Mouse (Mus musculus): ENCODE results near the gene Hspb1. TPM values are rescaled to one million over a fixed set of nuclear protein-coding genes. Genes with fewer than 3 reads are reported as not detected.

The Hspb1 gene
- total RNA-seq, 1 experiment from 2014 or later: not detected

DNA sequence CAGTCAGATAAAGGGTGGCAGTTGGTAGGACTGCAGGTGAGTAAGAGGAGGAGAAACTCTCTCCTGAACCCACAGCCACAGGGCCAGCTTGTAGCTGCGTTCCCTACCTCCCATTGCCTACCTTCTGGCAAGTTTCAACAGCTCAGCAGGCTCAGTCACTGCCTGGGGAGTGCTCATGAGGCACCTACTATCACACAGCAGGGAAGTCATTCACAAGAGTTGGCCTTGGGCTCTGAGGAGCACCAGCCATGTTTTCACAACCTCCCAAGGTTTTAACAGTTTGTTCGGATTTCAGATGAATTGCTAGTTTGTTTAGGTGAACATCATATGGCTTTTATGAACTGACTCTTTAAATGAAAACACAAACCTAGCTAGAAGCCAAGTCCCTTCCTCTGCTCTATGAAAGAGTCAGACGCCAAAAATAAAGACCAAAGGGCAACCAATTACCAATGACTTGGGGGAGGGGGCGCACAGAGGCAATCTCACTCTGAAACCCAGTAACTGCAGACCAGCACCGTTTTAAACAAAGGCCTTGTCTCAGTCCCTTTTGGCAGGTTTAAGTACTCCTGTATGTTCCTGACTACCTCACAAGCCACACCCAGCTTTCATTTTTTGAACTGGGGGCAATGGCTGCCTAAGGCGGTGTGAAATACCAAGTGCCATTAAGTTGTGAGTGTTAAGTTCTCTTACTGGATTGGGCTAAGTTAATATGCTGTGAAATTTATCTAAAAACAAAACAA, 42.1 kb downstream of the Hspb1 start:
- no peak for ATAC-seq (replicated peaks in 1 of 2; ENCODE audit: insufficient read depth in 1 of 2, low FRiP score in 2 of 2, low TSS enrichment in 1 of 2, low read depth in 1 of 2, poor library complexity in 2 of 2, severe bottlenecking in 2 of 2)

DNA sequence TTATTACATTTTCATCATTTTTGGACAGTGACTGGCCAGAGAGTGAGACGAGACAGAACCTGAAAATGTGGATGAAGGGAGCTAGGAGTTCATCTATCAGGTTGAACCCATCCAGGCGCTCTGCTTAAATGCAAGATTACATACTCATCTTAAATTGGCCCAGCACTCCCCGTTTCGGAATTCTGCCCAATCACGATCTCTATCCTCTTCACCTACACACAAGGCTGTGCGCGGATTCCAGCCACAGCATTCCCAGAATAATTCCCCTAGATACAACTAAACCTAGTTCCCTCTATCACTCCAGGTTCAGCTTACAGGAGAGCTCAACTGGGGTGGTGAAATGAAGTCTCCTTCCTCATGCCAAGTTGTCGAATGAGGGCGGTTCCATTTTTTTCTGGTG, 43.8 kb downstream of the Hspb1 start:
- ATAC-seq (replicated peaks in 1 of 2; ENCODE audit: insufficient read depth in 1 of 2, low FRiP score in 2 of 2, low TSS enrichment in 1 of 2, low read depth in 1 of 2, poor library complexity in 2 of 2, severe bottlenecking in 2 of 2): no peak

DNA sequence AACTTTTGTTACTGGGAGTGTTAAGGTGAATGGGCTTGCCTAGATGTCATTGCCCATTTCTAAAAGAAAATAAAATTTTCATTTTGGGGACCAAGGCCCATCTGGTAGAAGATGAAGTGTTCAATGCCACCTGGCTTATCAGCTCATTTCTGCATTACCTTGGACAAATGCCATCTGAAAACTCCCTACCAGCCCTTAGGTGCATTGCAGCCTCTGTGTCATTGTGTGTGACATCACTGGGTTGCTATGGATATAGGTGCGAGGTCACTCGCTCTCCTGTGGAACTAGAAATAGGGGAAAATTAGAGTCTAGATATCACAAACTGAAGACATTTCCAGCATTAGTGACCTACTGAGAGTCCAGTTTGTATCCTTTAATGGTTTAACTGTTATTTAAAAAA, 44.6 kb downstream of the Hspb1 start:
- no peak for ATAC-seq (replicated peaks in 1 of 2; ENCODE audit: insufficient read depth in 1 of 2, low FRiP score in 2 of 2, low TSS enrichment in 1 of 2, low read depth in 1 of 2, poor library complexity in 2 of 2, severe bottlenecking in 2 of 2)

DNA sequence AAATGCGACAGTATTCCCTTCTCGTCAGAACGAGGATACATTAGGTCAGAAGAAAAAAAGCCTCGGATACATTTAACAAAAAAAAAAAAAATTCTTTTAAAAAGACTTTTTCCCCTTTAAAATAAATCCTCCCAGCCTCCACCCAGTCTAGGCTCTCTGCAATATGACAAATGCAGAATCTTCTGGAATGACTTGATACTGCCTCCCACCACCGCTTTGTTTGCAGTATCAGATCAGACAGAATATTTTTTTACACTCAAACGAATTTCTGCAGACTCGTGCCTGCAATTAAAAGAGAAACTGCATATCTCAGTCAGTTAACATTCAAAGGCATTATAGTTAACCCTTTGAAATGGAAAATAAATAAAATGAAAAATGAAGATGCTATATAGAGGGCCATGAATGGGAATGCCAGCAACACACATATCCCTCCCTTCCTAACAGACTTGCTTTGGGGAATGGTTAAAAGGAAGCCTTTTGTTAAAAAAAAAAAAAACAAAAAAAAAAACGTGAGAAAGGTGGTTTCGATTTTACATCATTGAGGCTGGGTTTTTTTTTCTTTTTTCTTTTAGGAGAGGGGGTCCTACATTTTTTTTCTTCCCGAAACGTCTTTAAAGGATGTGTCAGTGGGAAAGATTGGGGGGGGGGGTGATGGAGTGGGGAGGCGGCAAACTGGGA, 45.6 kb downstream of the Hspb1 start:
- ATAC-seq (replicated peaks in 1 of 2; ENCODE audit: insufficient read depth in 1 of 2, low FRiP score in 2 of 2, low TSS enrichment in 1 of 2, low read depth in 1 of 2, poor library complexity in 2 of 2, severe bottlenecking in 2 of 2): no peak

DNA sequence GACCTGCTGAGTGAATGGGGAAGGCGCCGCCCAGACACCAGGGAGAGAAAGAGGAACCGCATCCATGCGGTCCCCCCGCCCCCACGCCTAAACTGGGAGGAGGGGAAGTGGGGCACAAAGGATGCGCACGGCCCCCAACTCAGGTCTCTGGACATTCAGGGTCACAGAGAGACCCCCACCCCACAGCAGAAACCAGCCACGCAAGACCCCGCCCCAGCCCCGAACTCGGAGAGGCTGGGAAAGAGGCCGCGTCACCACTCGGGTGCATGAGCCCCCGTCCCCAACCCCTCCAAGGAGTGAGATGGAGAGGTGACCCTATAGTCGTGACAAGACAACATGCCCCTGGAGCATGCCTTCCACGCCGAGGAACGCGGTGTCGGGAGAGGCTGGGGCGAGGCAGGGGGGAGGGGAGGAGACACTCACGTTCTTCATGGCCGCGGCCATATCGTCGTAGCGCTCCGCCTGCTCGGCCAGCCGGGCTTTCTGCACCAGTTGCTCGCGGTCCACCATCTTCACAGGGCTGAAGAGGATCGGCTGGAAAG, 46.3 kb downstream of the Hspb1 start:
- peak; percentile 44 to 57 for ATAC-seq (replicated peaks in 1 of 2; ENCODE audit: insufficient read depth in 1 of 2, low FRiP score in 2 of 2, low TSS enrichment in 1 of 2, low read depth in 1 of 2, poor library complexity in 2 of 2, severe bottlenecking in 2 of 2)

DNA sequence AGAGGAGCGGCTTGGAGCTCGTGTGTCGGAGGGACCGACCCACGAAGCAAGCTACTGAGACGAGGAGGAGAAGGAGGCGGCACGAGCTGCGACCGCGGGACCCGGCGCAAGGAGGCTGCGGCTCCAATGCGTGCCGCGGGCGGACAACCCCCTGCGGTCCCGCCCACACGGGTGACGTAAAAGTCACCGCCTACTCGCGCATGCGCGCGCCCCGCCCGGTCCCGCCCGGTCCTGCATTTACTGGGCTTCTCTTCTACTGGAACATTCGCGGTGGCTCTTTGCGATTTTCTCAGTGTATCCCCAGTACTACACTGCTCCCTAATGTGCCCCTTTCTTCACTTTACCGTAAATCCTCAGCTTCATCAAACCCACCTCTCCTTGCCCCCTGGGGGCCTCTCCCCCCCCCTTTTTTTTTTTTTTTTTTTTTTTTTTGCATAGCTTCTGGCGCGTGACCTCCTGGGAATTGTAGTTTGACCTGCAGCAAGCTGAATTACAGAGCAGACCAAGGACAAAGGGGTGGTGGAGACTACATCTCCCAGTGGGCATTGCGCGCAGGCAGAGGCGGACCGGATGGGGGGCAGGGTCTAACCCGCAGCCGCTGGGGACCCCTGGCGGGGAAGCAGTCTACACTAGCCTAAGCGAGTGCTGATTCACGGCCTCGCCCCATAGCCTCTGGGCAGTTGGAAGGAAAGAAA, 46.9 kb downstream of the Hspb1 start, which contains the start of gene Ywhag:
Ywhag (minus strand) TSS at position 136 of the 695 bp plus-strand sequence.
- peak; percentile 91 to 98 for ATAC-seq (replicated peaks in 1 of 2; ENCODE audit: insufficient read depth in 1 of 2, low FRiP score in 2 of 2, low TSS enrichment in 1 of 2, low read depth in 1 of 2, poor library complexity in 2 of 2, severe bottlenecking in 2 of 2)

DNA sequence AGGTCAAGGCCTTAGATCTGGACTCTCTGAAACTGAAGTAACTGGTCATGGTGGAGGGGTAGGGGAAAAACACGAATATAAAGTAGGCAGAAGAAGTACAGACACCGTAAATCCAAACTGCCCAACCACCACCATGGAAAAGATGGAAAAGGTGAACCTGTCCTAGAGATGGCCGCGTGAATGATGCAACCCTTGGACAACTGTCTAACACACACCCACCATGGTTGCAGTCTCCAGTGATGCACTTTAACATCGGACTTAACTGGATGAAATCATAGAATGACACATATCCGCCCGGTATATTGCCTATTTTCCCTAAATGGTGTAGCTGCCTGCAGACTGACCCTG, 47.4 kb downstream of the Hspb1 start:
- ATAC-seq (replicated peaks in 1 of 2; ENCODE audit: insufficient read depth in 1 of 2, low FRiP score in 2 of 2, low TSS enrichment in 1 of 2, low read depth in 1 of 2, poor library complexity in 2 of 2, severe bottlenecking in 2 of 2): no peak

DNA sequence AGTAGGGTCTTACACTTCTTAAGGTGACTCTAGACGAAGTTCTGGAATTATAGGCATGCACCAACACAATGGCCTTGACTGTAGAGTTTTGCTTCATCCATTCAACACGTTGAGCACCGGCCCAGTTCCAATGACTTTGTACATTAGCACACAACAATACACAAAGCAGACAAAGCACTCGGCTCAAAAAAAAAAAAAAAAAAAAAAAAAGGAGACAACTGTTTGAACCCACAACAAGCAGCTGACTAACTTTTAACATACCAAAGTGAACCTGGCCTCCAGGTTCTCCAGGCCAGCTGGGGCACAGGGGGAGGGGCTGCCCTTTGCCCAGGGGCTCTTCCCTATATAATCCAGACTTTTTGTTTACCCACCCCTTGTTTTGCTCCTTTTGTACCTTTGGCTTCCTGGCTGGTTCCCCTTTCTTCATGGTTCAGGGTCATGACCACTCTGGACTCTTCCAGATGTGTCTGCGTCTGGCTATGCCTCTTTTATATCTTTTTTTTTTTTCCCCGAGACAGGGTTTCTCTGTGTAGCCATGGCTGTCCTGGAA, 48.0 kb downstream of the Hspb1 start:
- no peak for ATAC-seq (replicated peaks in 1 of 2; ENCODE audit: insufficient read depth in 1 of 2, low FRiP score in 2 of 2, low TSS enrichment in 1 of 2, low read depth in 1 of 2, poor library complexity in 2 of 2, severe bottlenecking in 2 of 2)

Other genes with a start within 250 kb of the Hspb1 start
- 75.9 and 96.4 TPM in 2 replicates for gene Por, start 217.9 kb upstream of the Hspb1 start, total RNA-seq (2017)
- gene Tmem120a, start 143.5 kb upstream of the Hspb1 start, total RNA-seq (2017): 7.7 and 11.5 TPM in 2 replicates
- not detected in 2 replicates for gene Styxl1, start 109.5 kb upstream of the Hspb1 start, total RNA-seq (2017)
- gene Mdh2, start 109.4 kb upstream of the Hspb1 start, total RNA-seq (2017): 130 and 138 TPM in 2 replicates
- gene Srrm3, start 81.0 kb upstream of the Hspb1 start, total RNA-seq (2017): not detected in 2 replicates
- 95.4 and 110 TPM in 2 replicates for gene Ywhag, start 46.7 kb downstream of the Hspb1 start, total RNA-seq (2017)
- gene Ssc4d, start 86.6 kb downstream of the Hspb1 start, total RNA-seq (2017): 3.4 and 3.8 TPM in 2 replicates
- not detected in 2 replicates for gene Zp3, start 92.2 kb downstream of the Hspb1 start, total RNA-seq (2017)
- 3.4 and 4.4 TPM in 2 replicates for gene Dtx2, start 106.9 kb downstream of the Hspb1 start, total RNA-seq (2017)
- not detected in 2 replicates for gene Upk3b, start 150.6 kb downstream of the Hspb1 start, total RNA-seq (2017)
- gene Upk3bl, start 166.6 kb downstream of the Hspb1 start, total RNA-seq (2017): not detected in 2 replicates
- gene Rasa4, start 196.0 kb downstream of the Hspb1 start, total RNA-seq (2017): 25.2 and 27.2 TPM in 2 replicates
- 73.1 and 96.1 TPM in 2 replicates for gene Polr2j, start 228.7 kb downstream of the Hspb1 start, total RNA-seq (2017)
- 26.8 and 40.3 TPM in 2 replicates for gene Lrwd1, start 248.2 kb downstream of the Hspb1 start, total RNA-seq (2017)
- gene Alkbh4, start 248.2 kb downstream of the Hspb1 start, total RNA-seq (2017): 6.6 and 12.6 TPM in 2 replicates